Mouse (Mus musculus) layer of hippocampus, postnatal 14 days (tissue): Measurements from ENCODE around the gene Usp53. TPM values are rescaled to one million over a fixed set of nuclear protein-coding genes. Genes with fewer than 3 reads are reported as not detected.

Experiments used
- DNase-seq, 2 experiments: peaks; one replicate each; pipeline ENCODE4 v3.0.0; 2021 to 2022; ENCODE audit warnings: low spot score in 2 of 2, mixed read lengths in 1 of 2
- microRNA-seq, 2 experiments: library from miRNA; unstranded; fragments of <30 nt; microRNA quantifications; one replicate each; pipeline ENCODE4 v1.2.0; 2021
- total RNA-seq, 2 experiments: library from RNA; stranded (reverse); gene quantifications; 2 replicates each; pipeline ENCODE4 v1.2.3; 2021

The Usp53 gene
- total RNA-seq, 2 experiments from 2014 or later, result 23.7 to 26.0 TPM

DNA sequence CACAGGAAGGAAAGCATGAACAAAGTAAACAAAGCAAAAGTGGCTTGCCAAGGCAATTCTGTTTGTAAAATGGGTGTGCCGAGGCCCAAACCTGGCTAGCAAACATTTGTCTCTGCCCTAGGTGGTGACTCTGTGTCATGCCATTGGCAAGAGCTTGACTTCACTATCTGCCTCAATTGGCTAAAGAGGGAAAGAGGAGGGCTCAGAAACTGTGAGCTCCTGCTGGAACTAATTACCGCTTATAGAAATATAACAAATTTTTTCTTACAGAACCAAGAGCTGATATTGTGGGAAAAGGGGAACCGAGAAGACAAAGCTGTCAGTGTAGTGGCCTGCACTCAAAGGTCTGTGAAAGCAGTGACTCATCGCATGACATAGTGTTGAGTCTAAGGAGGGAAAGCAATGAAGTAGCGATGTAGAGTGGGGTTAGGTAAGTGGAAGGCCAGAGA is 95.9 kb downstream of the Usp53 start:
- DNase-seq, result no peak

DNA sequence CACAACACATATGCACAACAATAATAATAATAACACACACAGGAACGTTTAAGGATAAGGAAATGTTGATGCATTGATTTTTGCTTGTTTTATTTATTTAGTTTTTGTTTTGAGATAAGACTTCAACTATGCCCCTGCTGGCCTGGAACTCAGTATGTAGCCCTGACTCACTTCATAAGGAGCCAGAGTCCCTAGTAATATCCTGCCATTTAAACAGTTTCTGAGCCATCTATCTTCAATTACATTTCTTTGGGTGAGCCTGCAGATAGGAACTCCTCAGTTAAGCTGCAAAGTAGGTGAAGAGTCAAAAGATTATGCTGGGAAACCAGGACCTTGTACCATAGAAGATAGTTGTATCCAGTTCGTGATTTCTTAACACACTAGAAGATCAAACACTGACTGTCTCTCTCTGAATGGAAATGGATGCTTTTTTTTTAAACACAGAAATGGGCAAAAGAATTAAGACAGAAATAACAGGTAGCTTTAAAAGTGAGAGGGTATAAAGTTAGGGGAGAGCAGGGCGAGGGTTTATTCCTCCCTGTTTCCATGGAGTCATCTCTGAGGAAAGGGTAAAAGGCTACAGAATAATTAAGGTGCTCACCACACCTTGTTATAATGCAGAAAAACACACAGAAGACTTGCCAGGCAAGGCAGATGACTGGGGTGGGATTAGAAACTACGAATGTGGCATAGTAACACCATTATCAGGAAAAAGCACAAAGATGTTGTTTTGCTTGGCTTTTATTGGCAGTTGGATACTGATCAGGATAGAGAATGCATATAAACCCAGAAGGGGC is 96.6 kb downstream of the Usp53 start:
- DNase-seq, result no peak

Small RNAs within 50 kb of the gene (microRNA-seq; reads per million reads assigned to microRNA genes)
- 0 reads per million in 2 experiments for gene Gm22066

Other genes with a start within 250 kb of the Usp53 start
- not detected for gene Fabp2, start 89.4 kb downstream of the Usp53 start, total RNA-seq
- gene Gm10959, start 65.2 kb downstream of the Usp53 start, total RNA-seq, result not detected
- gene 1810037I17Rik, start 60.3 kb downstream of the Usp53 start, total RNA-seq, result 10 to 100 TPM; 51.0 to 52.6 TPM
- gene Myoz2, start 50.5 kb upstream of the Usp53 start, total RNA-seq, result not detected